Mouse (Mus musculus) granulocyte monocyte progenitor cell, adult 5-6 weeks (primary cell): ENCODE data around the gene Cables2. TPM values are rescaled to one million over a fixed set of nuclear protein-coding genes. Genes with fewer than 3 reads are reported as not detected.

ENCODE experiments used
- ATAC-seq: replicated peaks from 2 replicates; pipeline ENCODE4 v1.8.0; 2016; ENCODE audit warnings: mild to moderate bottlenecking, moderate TSS enrichment, inconsistent platforms; ENCODE audit not compliant: poor library complexity, severe bottlenecking
- total RNA-seq, 2 experiments: library from RNA; stranded (forward) in 1 of 2; stranded (reverse) in 1 of 2; fragments of 200-712, 200-1000 nt in 1 of 2; fragments of >200 nt in 1 of 2; fragmentation: Nextera tagmentation in 1 of 2; gene quantifications; 2 replicates each; pipeline ENCODE4 v1.2.3; 2014 to 2017

The Cables2 gene
- total RNA-seq, 2 experiments from 2014 or later: 15.0 to 25.8 TPM

DNA sequence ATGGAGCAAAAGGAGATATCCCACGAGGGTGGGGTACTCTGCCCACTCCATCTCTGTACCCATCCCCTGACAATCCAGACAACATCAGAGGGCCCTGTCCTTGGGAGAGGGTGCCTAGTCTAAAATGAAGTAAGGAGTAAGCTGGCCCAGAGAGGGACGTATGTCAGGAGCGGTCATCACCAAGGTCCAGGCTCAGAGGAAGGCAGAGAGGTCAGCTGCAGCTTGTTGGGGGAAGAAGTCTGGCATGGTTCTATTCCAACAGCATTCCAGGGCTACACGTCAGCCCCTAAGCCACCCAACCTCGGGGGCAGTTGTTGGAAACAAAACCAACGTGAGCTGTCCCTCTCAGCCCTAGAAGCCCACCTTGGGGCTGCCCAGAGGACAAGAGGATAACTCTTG is 45.2 kb downstream of the Cables2 start:
- no peak for ATAC-seq

DNA sequence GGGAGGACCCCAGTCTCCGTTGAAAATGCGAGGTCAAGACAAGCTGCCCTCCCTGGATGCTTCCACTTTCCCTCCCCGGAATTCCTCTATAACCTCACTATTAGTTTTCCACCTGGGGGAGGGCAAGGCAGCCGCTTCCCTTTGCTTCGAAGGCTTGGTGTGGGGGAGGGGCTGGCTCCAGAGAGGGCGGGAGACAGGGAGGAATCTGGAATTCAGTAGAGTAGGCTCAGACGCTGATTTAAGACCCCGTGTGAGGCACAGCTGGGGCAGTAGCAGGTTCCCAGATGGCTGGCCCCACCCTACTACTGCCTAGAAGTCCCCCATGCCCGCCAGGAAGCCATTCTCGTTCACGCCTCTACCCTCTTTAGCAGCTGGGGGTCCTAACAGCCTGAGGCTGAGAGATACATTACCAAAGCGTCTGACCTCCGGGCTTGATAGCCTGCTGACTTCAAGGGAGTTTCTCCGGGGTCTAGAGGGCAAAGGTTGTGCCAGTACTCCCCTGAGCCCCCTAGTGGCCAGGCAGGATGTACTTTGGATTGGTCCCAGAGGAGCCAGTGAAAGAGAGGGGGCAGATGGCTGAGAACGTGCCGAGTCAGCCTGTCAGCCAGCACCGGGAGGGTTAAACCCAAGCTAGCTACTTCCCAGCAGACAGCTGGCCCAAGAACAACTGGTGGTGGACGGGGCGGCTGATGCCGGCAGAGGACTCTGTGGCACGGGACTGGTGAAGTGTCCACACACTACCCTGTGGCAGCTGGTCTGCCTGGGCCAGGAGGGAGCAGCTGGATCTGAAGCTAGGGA is 45.8 kb downstream of the Cables2 start:
- peak; percentile 76 for ATAC-seq

DNA sequence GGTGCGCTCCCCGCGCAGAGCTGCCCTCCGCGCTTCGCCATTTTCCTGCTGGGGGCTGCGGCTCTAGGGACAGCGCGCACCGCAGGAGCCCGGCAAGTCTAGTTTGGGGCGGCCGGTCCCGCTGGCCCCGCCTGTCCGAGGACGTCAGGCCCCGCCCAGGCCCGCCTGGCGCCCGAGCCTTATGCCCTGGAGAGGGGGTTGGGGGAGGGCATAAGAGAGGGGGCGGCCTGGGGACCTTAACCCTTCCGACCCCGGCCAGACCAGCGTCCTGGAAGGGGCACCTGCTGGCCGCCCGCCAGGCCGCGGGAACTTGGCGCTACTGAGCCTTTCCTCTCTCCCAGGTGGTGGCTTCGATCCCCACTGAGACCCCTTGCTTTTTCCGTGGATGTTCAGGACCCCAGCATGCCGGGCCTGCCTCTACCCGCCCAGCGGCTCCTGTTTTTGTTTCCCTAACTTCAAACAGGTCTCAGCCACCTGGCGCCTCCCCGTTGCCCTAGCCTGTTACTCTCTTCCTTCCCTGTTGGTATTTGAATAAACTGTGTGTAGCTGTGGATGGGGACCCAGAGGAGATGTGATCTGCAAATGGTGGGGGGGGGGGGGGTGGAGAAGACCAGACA is 47.4 kb downstream of the Cables2 start, which contains the start of gene Lama5:
Lama5 (minus strand) TSS at position 98 of the 617 bp plus-strand sequence.
- ATAC-seq: peak; percentile 60

DNA sequence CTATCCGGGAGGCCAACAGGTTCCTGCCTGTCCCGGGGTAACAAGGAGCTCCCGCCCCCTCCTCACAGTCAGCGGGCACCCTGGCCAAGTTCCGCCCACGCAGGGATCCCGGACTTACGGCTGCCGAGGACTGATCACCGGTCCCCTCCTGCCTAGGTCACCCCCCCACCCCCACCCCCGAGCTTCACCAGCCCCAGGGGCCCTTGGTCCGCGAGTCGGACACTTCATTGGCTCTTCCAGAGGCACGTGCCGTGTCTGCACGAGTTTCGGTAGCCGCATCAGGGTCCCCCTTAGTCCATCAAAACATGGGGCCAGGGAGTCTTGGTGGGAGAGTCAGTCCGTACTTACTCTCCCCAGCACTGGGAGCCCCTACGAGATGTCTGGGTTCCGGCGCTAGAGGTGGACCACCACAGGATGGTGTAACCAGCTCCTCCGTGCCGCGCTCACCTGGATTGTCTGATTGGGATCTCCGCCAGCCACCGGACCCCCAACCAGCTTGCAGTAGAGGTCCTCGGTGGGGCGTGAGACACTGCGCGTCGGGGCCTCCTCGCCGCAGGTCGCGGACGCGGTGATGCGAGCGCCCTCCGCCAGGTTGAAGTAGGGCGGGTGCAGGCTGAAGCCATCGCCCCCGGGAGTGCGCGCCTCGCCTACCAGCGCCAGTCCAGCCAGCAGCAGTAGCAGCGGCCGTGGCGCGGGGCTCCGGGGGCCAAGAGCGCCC is 48.1 kb downstream of the Cables2 start:
- ATAC-seq: peak; percentile 31

DNA sequence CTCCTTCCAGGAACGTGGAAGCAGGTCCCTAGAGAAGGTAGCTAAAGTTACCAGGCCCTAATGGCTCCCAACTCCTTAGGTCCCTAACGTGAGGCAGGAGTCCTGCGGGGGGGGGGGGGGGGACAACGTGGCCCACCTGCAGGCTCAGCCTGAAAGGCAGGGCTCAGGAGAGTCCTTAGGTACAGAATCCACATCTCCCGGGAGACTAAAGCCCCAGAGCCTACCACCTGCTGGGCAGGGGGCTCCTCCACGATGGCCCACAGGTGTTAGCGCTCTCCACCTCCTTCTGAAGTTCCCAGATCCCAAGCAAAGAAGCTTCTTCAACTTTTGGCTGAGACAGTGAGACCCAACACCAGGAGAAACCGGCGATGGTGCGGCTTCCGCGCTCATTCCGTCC is 48.7 kb downstream of the Cables2 start:
- ATAC-seq: no peak

DNA sequence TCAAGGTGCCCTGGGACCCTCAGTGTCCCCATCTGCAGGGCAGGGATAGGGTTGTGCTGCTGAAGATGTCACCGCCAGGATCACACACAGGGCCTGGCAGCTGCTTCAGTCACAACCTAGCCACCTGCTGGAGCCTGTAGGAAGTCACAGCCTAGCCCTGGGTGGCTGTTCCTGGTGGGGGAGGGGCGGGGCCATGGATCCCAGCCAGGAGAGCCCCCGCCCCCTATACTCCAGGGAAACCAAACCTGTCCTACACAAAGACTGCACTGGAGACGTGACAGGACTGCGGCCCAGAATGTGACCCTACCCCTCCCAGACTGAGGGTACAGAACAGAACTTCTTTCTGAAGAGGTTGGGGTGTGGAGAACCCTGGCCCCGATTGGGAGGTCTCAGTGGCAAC is 51.0 kb downstream of the Cables2 start:
- ATAC-seq: peak; percentile 31

DNA sequence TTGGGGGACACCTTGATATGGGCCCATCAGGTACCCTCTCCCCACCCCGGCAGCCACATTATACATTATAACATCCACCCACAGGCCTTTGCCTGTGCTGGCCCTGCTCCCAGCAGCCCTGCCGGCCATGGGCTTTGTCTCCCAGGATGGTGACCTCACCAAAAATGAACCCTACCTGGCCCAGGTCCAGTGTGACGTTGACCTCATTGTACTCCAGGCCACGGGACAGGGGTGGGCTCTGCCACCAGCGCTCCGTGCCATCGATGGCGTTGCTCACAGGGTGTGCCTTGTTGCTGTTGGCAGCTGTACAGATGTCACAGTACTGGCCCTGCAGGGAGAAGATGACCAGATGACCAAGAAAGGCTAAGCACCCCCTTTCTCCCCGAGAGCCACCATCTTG is 52.2 kb downstream of the Cables2 start:
- ATAC-seq: no peak

DNA sequence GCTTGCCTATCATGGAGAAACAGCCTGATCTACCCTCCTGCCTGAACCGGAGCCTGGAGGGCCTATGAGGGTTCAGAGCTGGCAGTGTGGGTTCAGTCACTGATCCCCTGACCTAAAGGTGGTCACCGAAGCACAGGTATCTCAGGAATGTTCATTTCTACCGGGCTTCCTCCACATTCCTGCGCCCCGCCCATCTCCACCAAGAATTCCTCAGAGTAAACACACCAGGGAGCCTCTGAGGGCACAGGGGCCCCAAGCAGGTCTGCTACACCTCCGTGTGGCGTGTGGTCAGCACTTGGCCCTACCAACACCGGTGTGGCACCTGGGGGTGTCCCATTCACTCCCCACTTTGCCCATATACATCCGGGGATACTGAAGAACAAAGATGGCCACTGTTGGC is 53.1 kb downstream of the Cables2 start:
- no peak for ATAC-seq

DNA sequence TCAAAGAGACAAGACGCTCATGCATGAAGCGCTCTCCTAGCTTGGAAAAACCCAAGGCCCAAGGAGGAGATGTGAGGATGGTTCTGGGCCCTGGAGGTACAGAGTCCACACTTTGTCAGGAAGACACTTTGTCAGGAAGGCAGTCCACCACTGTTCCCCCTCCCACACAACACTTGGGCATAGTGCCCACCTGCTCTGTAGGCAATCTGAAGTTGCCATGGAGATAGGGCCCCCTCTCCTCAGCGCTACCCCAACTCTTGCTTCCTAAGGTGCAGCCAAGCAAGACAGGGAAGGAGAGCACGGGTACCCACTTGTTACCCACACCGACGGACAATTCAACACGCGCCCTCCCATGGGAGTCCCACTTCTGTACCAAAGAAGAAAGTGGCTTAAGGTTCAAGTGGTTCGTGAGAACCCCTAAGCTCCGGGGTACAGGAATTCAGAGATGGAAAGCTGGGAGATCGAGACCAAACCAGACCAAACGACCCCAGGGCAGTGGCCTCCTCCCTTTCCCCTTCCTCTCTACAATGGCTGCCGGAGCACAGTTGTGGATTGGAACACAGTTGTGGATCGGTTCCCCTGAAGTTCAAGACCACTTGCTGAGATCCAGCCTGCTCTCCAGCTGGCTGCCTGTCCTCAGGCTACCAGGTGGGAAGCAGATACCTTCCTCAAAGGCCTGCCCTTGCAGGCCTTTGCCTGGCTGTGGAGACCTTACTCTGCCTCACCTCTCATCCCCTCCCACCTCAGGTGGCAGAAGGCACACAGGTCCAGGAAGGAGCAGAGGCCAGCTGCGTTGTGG is 54.0 kb downstream of the Cables2 start:
- ATAC-seq: no peak

DNA sequence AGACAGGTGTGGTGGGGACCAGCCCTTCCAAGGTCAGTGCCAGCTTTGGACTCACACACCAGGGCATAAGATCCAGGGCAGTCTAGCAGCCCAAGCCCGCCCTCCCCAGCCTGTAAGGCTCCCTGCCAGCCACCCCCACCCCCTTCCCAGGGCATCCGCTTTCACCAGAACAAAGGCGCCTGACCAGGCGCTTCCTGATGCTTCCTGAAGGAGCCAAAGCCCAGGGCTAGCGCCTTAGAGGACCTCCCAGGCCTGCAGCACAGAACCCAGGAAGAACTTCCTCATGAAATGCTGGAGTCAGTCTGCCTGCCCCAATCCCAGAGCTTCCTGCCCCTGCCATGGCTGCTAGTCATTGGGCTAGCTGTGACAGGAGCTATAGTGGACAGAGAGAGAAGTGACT is 54.6 kb downstream of the Cables2 start:
- ATAC-seq: no peak

DNA sequence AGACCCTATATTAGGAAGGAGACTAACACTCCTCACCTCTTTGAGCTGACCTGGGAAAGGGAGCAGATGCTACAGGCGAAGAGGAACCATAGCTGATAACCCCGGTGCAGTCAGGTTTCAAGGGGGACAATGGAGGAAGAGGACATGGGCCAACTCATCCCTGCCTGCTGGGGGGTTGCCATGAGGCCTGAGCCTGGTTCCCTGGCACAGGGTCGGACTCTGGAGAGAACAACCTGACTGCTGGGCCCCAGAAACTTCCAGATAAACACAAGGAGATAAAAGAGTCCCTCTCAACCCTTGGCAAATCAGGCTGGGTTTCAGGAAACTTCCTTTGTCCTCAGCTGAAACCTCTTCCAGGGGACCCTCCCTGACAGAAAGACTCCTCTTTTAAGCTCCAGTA is 55.1 kb downstream of the Cables2 start:
- no peak for ATAC-seq

DNA sequence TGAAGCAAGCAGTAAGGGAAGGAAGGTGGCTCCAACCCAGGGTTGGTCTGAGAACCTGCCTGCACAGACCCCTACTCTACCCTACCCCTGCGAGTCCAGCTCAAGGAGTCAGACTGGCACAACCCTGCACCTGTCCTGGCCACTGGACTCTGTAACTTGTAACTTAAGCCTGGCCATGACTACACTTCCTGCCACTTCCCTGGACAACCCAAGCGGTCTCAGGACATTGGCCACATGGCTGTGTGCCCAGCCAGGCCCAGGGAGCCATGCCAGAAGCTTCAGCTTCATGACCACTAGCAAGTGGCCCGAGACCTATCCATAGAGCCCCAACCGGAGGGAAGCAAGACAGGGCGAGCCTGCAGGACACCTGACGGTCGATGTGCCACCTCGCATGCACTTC is 55.7 kb downstream of the Cables2 start:
- ATAC-seq: no peak

DNA sequence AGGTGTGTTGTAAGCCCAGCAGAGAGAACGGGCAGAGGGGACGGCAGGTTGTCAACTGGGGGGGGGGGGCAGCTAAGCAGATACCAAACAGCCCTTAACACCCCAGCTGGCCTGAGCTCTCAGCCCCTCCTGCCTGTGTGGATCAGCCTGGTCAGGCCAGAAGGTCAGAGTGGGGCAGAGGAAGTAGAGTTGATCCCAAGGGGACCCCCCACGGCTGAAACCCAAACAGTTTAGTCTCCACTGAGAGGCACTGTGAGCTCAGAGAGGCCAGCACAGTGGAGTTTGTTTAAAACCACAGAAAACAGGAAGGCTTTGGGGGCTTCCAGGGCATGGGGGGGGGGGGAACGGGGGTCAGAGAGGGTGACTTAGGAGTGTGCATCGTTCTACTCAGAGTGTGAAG is 56.4 kb downstream of the Cables2 start:
- ATAC-seq: no peak; the same call in 1 of the 2 replicates

DNA sequence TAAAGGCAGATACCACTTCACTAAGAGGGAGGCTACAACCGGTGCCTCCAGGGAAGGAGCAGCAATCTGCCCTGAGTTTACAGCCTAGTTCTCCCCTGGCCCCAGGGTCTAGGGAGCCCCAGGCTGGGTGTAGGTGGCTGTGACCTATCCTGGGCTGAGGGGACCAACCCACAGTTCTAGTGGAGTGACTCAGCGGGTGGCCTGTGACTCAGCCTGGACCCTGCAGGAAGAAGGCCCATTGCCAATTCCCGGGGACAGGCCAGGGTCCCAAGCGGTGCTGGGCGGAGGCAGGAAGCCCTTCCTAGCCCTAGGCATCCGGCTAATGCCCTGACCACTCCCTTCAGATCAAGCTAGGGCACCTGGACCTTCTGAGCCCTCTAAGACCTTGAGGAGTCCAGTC is 57.3 kb downstream of the Cables2 start:
- ATAC-seq: peak; percentile 14; the same call in 1 of the 2 replicates

DNA sequence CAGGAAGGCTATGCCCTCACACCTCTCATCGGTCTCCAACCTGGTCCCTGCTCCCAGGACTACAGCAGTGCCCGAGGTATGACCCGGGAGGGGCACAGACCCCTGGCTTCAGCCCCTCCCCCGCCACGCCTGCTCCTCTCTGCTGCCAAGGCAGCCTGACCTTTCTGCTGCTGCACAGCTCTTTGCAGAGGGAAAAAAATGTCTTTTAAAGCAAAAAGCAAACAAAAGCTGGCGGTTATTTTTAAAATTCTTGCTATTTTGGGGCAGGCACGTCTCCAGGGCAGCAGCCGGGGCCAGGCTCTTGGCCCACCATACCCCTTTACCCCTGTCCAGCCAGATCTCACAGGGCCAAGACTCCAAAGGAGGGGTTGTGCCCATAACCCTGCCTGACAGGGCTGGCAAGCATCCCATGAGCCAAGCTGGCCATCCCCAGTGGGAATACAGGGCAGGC is 58.3 kb downstream of the Cables2 start:
- ATAC-seq: no peak

DNA sequence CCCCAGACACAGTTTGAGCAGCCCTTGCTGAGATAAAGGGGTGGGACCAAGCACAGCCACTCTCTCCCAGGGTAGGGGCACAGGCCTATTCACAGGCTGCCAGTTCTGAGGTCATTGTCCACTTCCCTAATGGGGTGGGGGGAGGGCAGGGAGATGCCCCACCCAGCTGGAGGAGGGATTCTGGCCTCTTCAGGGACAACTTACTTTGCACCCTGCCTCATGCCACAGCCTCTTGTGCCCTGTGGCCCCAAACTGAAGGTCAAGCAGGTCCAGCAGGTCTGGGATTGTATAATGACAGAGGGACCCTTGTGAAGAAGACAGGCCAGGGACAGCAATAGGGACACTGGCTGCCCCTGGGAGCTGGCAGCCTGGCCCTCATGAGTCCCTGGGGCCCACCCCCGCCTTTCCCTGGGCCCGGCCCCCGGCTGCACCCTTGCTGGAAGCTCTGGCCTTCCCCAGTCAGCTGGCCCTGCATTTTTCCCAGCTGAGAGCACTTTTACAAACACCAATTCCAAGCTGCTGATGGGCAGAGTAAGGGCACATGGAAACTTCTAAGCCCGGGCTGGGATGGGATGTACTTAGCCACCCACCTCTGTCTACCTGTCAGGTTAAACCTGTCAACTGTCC is 58.8 kb downstream of the Cables2 start:
- ATAC-seq: no peak

DNA sequence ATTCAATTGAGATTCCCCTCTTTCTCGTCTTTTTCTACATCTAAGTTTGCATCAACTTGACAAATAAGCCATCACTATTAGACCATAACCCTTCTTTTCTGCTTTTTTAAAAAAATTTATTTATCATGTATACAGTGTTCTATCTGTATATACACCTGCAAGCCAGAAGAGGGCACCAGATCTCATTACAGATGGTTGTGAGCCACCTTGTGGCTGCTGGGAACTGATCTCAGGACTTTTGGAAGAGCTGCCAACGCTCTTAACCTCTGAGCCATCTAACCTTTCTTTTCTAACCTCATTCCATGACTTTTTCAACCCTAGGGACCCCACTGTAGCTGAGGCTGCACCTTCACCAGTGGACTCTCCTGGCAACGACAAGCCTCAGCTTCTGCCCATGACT is 61.0 kb downstream of the Cables2 start:
- ATAC-seq: no peak

DNA sequence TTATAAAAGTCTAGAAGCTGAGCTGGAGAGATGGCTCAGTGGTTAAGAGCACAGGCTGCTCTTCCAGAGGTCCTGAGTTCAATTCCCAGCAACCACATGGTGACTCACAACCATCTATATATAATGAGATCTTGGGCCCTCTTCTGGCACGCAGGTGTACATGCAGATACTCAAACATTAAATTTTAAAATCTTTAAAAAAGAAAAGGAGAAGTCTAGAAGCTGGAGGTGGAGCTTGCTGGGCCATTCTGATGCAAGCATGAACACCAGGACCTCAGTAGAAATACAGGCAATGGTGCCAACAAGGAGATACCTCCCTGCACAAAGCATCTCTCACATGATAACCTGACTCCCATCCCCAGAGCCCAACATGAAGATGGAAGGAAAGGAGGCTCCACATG is 64.3 kb downstream of the Cables2 start:
- peak; percentile 26; the same call in 1 of the 2 replicates for ATAC-seq
